Mouse (Mus musculus) G1E (cell line): ENCODE results near the gene Ppme1. TPM values are rescaled to one million over a fixed set of nuclear protein-coding genes. Genes with fewer than 3 reads are reported as not detected.

Experiments
- ATAC-seq: 2 replicates; pipeline ENCODE4 v1.8.0; 2016; ENCODE audit warnings: mild to moderate bottlenecking; ENCODE audit not compliant: insufficient number of reproducible peaks, poor library complexity, low FRiP score, severe bottlenecking; ENCODE audit errors: extremely low read depth
- DNase-seq: peaks from one replicate; pipeline ENCODE4 v3.0.0; 2012; ENCODE audit warnings: low spot score
- H3K27me3 ChIP-seq: 2 replicates; pipeline ENCODE4 v1.6.1; 2012; ENCODE audit warnings: mild to moderate bottlenecking, low read length, inconsistent platforms; ENCODE audit not compliant: insufficient read depth
- H3K36me3 ChIP-seq: replicated peaks from 2 replicates; pipeline ENCODE3; 2012; ENCODE audit warnings: mild to moderate bottlenecking, inconsistent platforms
- H3K4me1 ChIP-seq: 2 replicates; pipeline ENCODE4 v1.6.1; 2012; ENCODE audit warnings: low read depth, low read length, inconsistent platforms, mixed read lengths; ENCODE audit not compliant: insufficient read depth
- H3K4me3 ChIP-seq: 2 replicates; pipeline ENCODE4 v1.5.1; 2012; ENCODE audit warnings: low read depth, mild to moderate bottlenecking, inconsistent platforms, low read length, moderate library complexity, mixed read lengths
- H3K9me3 ChIP-seq: replicated peaks from 2 replicates; pipeline ENCODE4 v1.6.1; 2012; ENCODE audit warnings: inconsistent platforms
- CTCF ChIP-seq: IDR thresholded peaks from 2 replicates; pipeline ENCODE4 v1.5.1; 2012; ENCODE audit warnings: low read depth, low read length, inconsistent platforms, mixed read lengths
- GATA1 ChIP-seq: IDR thresholded peaks from 2 replicates; pipeline ENCODE4 v1.6.1; 2012; ENCODE audit warnings: borderline replicate concordance, low read length, inconsistent platforms, mixed read lengths
- GATA2 ChIP-seq: IDR thresholded peaks from 2 replicates; pipeline ENCODE4 v1.6.1; 2012; ENCODE audit warnings: low read depth, low read length, inconsistent platforms, borderline replicate concordance
- POLR2AphosphoS5 ChIP-seq: IDR thresholded peaks from 2 replicates; pipeline ENCODE4 v1.6.1; 2012; ENCODE audit warnings: low read depth, low read length, inconsistent platforms; ENCODE audit not compliant: insufficient replicate concordance
- TAL1 ChIP-seq: conservative IDR thresholded peaks from 2 replicates; pipeline ENCODE4 v1.6.1; 2012; ENCODE audit warnings: low read depth, low read length, inconsistent platforms, mixed read lengths
- polyA plus RNA-seq: library from polyadenylated mRNA; stranded (reverse); fragments of >175 nt; gene quantifications from 2 replicates; pipeline ENCODE4 v1.2.3, GENCODE M21; 2012
- total RNA-seq, 2 experiments: library from RNA; stranded (forward) in 1 of 2; stranded (reverse) in 1 of 2; fragments of 200-1000 nt in 1 of 2; fragments of >200 nt in 1 of 2; fragmentation: Nextera tagmentation in 1 of 2; gene quantifications; 2 replicates each; pipeline ENCODE4 v1.2.3; 2014 to 2017

Gene Ppme1
- total and polyA plus RNA-seq, 3 experiments, result 57.8 to 87.0 (median 61.1) TPM

- peaks cover 41% of the 10 kb centered on the region for H3K36me3 ChIP-seq
- DNase-seq, result no peak
- TF ChIP-seq POLR2AphosphoS5 (no peak), GATA1 (no peak), GATA2 (no peak), TAL1 (no peak), CTCF (no peak)
- no peak for ATAC-seq
- no peaks in the 10 kb centered on the region for H3K4me1 ChIP-seq
- peaks cover 9% of the 10 kb centered on the region for H3K27me3 ChIP-seq
- no peaks in the 10 kb centered on the region for H3K9me3 ChIP-seq
- no peak overlapping the region for H3K4me3 ChIP-seq
These were observed 48.4 kb downstream of the Ppme1 start for GRCm38 (mm10) chr7:100323721-100324120.

GRCm38 (mm10) chr7:100317534-100317933 is 54.6 kb downstream of the Ppme1 start:
- H3K27me3 ChIP-seq, result peaks cover 18% of the 10 kb centered on the region
- H3K9me3 ChIP-seq, result no peaks in the 10 kb centered on the region
- no peak for ATAC-seq
- H3K36me3 ChIP-seq, result no peaks in the 10 kb centered on the region
- TF ChIP-seq GATA2 (no peak), POLR2AphosphoS5 (no peak), CTCF (no peak), TAL1 (no peak), GATA1 (no peak)
- no peak overlapping the region for H3K4me3 ChIP-seq
- H3K4me1 ChIP-seq, result peaks cover 29% of the 10 kb centered on the region
- no peak for DNase-seq

- no peaks in the 10 kb centered on the region for H3K9me3 ChIP-seq
- TF ChIP-seq TAL1 (peak; percentile 33), GATA1 (no peak), GATA2 (no peak), POLR2AphosphoS5 (no peak), CTCF (no peak)
- no peaks in the 10 kb centered on the region for H3K36me3 ChIP-seq
- DNase-seq (peak; percentile 10), ATAC-seq (no peak)
- peaks cover 29% of the 10 kb centered on the region for H3K4me1 ChIP-seq
- no peak overlapping the region; the same call in 1 of the 2 replicates for H3K4me3 ChIP-seq
- H3K27me3 ChIP-seq, result peaks cover 18% of the 10 kb centered on the region
These were observed 55.2 kb downstream of the Ppme1 start for GRCm38 (mm10) chr7:100316924-100317323.

- no peak overlapping the region for H3K4me3 ChIP-seq
- H3K9me3 ChIP-seq, result no peaks in the 10 kb centered on the region
- H3K36me3 ChIP-seq, result no peaks in the 10 kb centered on the region
- peaks cover 21% of the 10 kb centered on the region for H3K4me1 ChIP-seq
- H3K27me3 ChIP-seq, result peaks cover 32% of the 10 kb centered on the region
- TF ChIP-seq GATA1, result no peak
- no peak for TF ChIP-seq CTCF
- TF ChIP-seq GATA2, result no peak
- TF ChIP-seq TAL1, result no peak
- TF ChIP-seq POLR2AphosphoS5, result no peak
- DNase-seq, result no peak
- ATAC-seq, result no peak
These were observed 59.4 kb downstream of the Ppme1 start for GRCm38 (mm10) chr7:100312716-100313115.

- DNase-seq, result no peak
- Histone ChIP-seq H3K9me3 (no peaks in the 10 kb centered on the region), H3K27me3 (peaks cover 41% of the 10 kb centered on the region), H3K4me3 (no peak overlapping the region), H3K36me3 (no peaks in the 10 kb centered on the region), H3K4me1 (peaks cover 3% of the 10 kb centered on the region; the same call in 1 of the 2 replicates)
- TF ChIP-seq GATA1 (no peak), GATA2 (no peak)
- ATAC-seq, result no peak
These were observed 61.8 kb downstream of the Ppme1 start for GRCm38 (mm10) chr7:100310290-100310689.

GRCm38 (mm10) chr7:100309679-100310078 is 62.4 kb downstream of the Ppme1 start:
- H3K4me3 ChIP-seq, result no peak overlapping the region
- ATAC-seq, result no peak
- TF ChIP-seq GATA1 (no peak), TAL1 (no peak), GATA2 (no peak), CTCF (no peak), POLR2AphosphoS5 (no peak)
- peaks cover 43% of the 10 kb centered on the region for H3K27me3 ChIP-seq
- no peaks in the 10 kb centered on the region for H3K9me3 ChIP-seq
- DNase-seq, result no peak
- peaks cover 3% of the 10 kb centered on the region; the same call in 1 of the 2 replicates for H3K4me1 ChIP-seq
- no peaks in the 10 kb centered on the region for H3K36me3 ChIP-seq

- TF ChIP-seq CTCF (no peak), TAL1 (no peak), POLR2AphosphoS5 (no peak), GATA2 (no peak)
- H3K4me3 ChIP-seq, result no peak overlapping the region
- H3K4me1 ChIP-seq, result peaks cover 3% of the 10 kb centered on the region; the same call in 1 of the 2 replicates
- no peaks in the 10 kb centered on the region for H3K36me3 ChIP-seq
- no peak for DNase-seq
- no peak for ATAC-seq
- H3K9me3 ChIP-seq, result no peaks in the 10 kb centered on the region
- peaks cover 43% of the 10 kb centered on the region for H3K27me3 ChIP-seq
These were observed 62.9 kb downstream of the Ppme1 start for GRCm38 (mm10) chr7:100309216-100309615.
